Mouse (Mus musculus): ENCODE measurements around the gene Gdf3. TPM values are rescaled to one million over a fixed set of nuclear protein-coding genes. Genes with fewer than 3 reads are reported as not detected.
"Not testable (repeated sequence)": the region's sequence is repeated elsewhere in the genome, so short reads cannot be mapped to it uniquely, and the experiment has no call there.

Gene Gdf3
- total RNA-seq, 2 experiments from 2014 or later = not detected

GRCm38 (mm10) chr6:122605483-122605882 lies 4.4 kb downstream of the Gdf3 start:
- no peak for DNase-seq

GRCm38 (mm10) chr6:122604260-122604659 lies 5.6 kb downstream of the Gdf3 start:
- DNase-seq = no peak

- DNase-seq = no peak
These were observed 6.9 kb downstream of the Gdf3 start for GRCm38 (mm10) chr6:122602992-122603322.

GRCm38 (mm10) chr6:122602242-122602991 lies 7.5 kb downstream of the Gdf3 start, which contains the start of gene Apobec1:
Gene Apobec1, minus strand, starts transcription at chr6:122602444.
- peak; percentile 57 for DNase-seq

- DNase-seq = no peak
These were observed 8.3 kb downstream of the Gdf3 start for GRCm38 (mm10) chr6:122601615-122602014.

GRCm38 (mm10) chr6:122601031-122601430 lies 8.9 kb downstream of the Gdf3 start:
- no peak for DNase-seq

GRCm38 (mm10) chr6:122600066-122600646 lies 9.7 kb downstream of the Gdf3 start:
- DNase-seq = no peak

- DNase-seq = no peak
These were observed 10.7 kb downstream of the Gdf3 start for GRCm38 (mm10) chr6:122599054-122599737.

- no peak for DNase-seq
These were observed 11.5 kb downstream of the Gdf3 start for GRCm38 (mm10) chr6:122598436-122598835.

- DNase-seq = no peak
These were observed 11.9 kb downstream of the Gdf3 start for GRCm38 (mm10) chr6:122598014-122598413.

- DNase-seq = no peak
These were observed 13.3 kb downstream of the Gdf3 start for GRCm38 (mm10) chr6:122596608-122597007.

- DNase-seq = no peak
These were observed 14.2 kb downstream of the Gdf3 start for GRCm38 (mm10) chr6:122595637-122596036.

GRCm38 (mm10) chr6:122592905-122593304 lies 17.0 kb downstream of the Gdf3 start:
- no peak for DNase-seq

- no peak for DNase-seq
These were observed 18.7 kb downstream of the Gdf3 start for GRCm38 (mm10) chr6:122591027-122591758.

GRCm38 (mm10) chr6:122579086-122579485 lies 30.8 kb downstream of the Gdf3 start:
- no peak for DNase-seq

- DNase-seq = no peak
These were observed 32.9 kb downstream of the Gdf3 start for GRCm38 (mm10) chr6:122577030-122577429.

- DNase-seq = not testable (repeated sequence)
These were observed 34.9 kb downstream of the Gdf3 start for GRCm38 (mm10) chr6:122575037-122575436.

GRCm38 (mm10) chr6:122571617-122571959 lies 38.3 kb downstream of the Gdf3 start:
- DNase-seq = no peak

GRCm38 (mm10) chr6:122570695-122571616 lies 38.9 kb downstream of the Gdf3 start:
- no peak for DNase-seq

- DNase-seq = no peak
These were observed 40.1 kb downstream of the Gdf3 start for GRCm38 (mm10) chr6:122569762-122570161.

GRCm38 (mm10) chr6:122569113-122569512 lies 40.8 kb downstream of the Gdf3 start:
- no peak for DNase-seq

All from gastrocnemius, postnatal 10 days (tissue).